ENCODE assay signal across 9 mouse cellular contexts in genomic region chr9:30922197-30922894, GRCm38 (mm10). TPM values are rescaled to one million over a fixed set of nuclear protein-coding genes. Genes with fewer than 3 reads are reported as not detected.
A peak's percentile ranks its signal among the peaks of the same experiment; 100 is the strongest.
DNase-seq lines count a peak whose midpoint lies in the region; ATAC-seq lines count a peak whose summit lies in the region.
"Had no signal": no experiment of that assay in that cellular context is flagged by ENCODE, and none has a peak within 500 bp of the region (broad histone marks: within the 10 kb centered on the region; RNA-seq: fewer than 3 reads in every experiment).

Adamts15 (minus strand) TSS chr9:30922452.

- peak within 1 kb of the TSS; percentile 35 for H3K9ac ChIP-seq in embryonic facial prominence, embryonic 15.5 days
- peak within 1 kb of the TSS; percentile 80 for H3K9ac ChIP-seq in heart, embryonic 12.5 days
- peak within 1 kb of the TSS; percentile 46 for H3K9ac ChIP-seq in kidney, embryonic 15.5 days
- peak within 1 kb of the TSS; percentile 43 for H3K9ac ChIP-seq in lung, embryonic 15.5 days

- H3K27ac ChIP-seq in embryonic facial prominence, embryonic 15.5 days (replicated peaks): peak within 1 kb of the TSS; percentile 55
- H3K27ac ChIP-seq in heart, embryonic 12.5 days (ENCODE audit: poor library complexity, severe bottlenecking): peak within 1 kb of the TSS; percentile 46
- no peak within 1 kb of the TSS for H3K27ac ChIP-seq in kidney, embryonic 15.5 days
- H3K27ac ChIP-seq in lung, embryonic 15.5 days: 0 out of 2 replicates have a peak within 1 kb of the TSS, but pooled peaks have one; percentile 7
- H3K27ac ChIP-seq: macrophage had no signal

- peak; percentile 46 to 53 for DNase-seq in right cerebral cortex, adult 2 months (ENCODE audit: low spot score in 2 of 2)
- no peak for DNase-seq in thymus, postnatal 4 days

- under 1% methylated on average over 47 of the region's 47 CpGs for whole genome bisulfite sequencing in embryonic facial prominence, embryonic 15.5 days
- WGBS in heart, embryonic 12.5 days: under 1% methylated on average over 46 of the region's 47 CpGs
- WGBS in kidney, embryonic 15.5 days: under 1% methylated on average over 47 of the region's 47 CpGs
- whole genome bisulfite sequencing in lung, embryonic 15.5 days: 1% methylated on average over 46 of the region's 47 CpGs

- H3K4me2 ChIP-seq in embryonic facial prominence, embryonic 15.5 days (replicated peaks): peak within 1 kb of the TSS; percentile 97
- peak within 1 kb of the TSS; percentile 96 for H3K4me2 ChIP-seq in heart, embryonic 12.5 days
- peak within 1 kb of the TSS; percentile 82 for H3K4me2 ChIP-seq in kidney, embryonic 15.5 days
- H3K4me2 ChIP-seq in lung, embryonic 15.5 days: peak within 1 kb of the TSS; percentile 89

- H3K4me3 ChIP-seq in megakaryocyte, embryonic 14.5 days (replicated peaks): peak within 1 kb of the TSS; percentile 0
- H3K4me3 ChIP-seq in embryonic facial prominence, embryonic 15.5 days (replicated peaks): peak within 1 kb of the TSS; percentile 58
- peak within 1 kb of the TSS; percentile 67 for H3K4me3 ChIP-seq in heart, embryonic 12.5 days
- H3K4me3 ChIP-seq in kidney, embryonic 15.5 days (replicated peaks): peak within 1 kb of the TSS; percentile 57
- H3K4me3 ChIP-seq in lung, embryonic 15.5 days: peak within 1 kb of the TSS; percentile 46

- H3K9me3 ChIP-seq in megakaryocyte, embryonic 14.5 days: no peaks in the 10 kb centered on the region
- no peaks in the 10 kb centered on the region for H3K9me3 ChIP-seq in embryonic facial prominence, embryonic 15.5 days (replicated peaks)
- no peaks in the 10 kb centered on the region for H3K9me3 ChIP-seq in heart, embryonic 12.5 days (replicated peaks)
- H3K9me3 ChIP-seq in kidney, embryonic 15.5 days (replicated peaks): no peaks in the 10 kb centered on the region
- no peaks in the 10 kb centered on the region for H3K9me3 ChIP-seq in lung, embryonic 15.5 days

- H3K36me3 ChIP-seq in megakaryocyte, embryonic 14.5 days (replicated peaks; ENCODE audit: low read length): no peaks in the 10 kb centered on the region
- no peaks in the 10 kb centered on the region for H3K36me3 ChIP-seq in embryonic facial prominence, embryonic 15.5 days
- no peaks in the 10 kb centered on the region for H3K36me3 ChIP-seq in heart, embryonic 12.5 days
- no peaks in the 10 kb centered on the region for H3K36me3 ChIP-seq in kidney, embryonic 15.5 days
- H3K36me3 ChIP-seq in lung, embryonic 15.5 days: no peaks in the 10 kb centered on the region

- no peak for ATAC-seq in megakaryocyte, adult 5-6 weeks (ENCODE audit: poor library complexity, severe bottlenecking)
- peak; percentile 81 for ATAC-seq in embryonic facial prominence, embryonic 15.5 days (ENCODE audit: insufficient number of reproducible peaks, low FRiP score, low TSS enrichment, low read depth)
- peak; percentile 82 for ATAC-seq in heart, embryonic 12.5 days (ENCODE audit: insufficient number of reproducible peaks, low FRiP score)
- peak; percentile 94 for ATAC-seq in kidney, embryonic 15.5 days (replicated peaks; ENCODE audit: low FRiP score)
- ATAC-seq in lung, embryonic 15.5 days (ENCODE audit: borderline replicate concordance, extremely low read depth, low FRiP score, low TSS enrichment): peak; percentile 88

- H3K27me3 ChIP-seq in megakaryocyte, embryonic 14.5 days (replicated peaks): peaks cover 46% of the 10 kb centered on the region
- peaks cover 16% of the 10 kb centered on the region for H3K27me3 ChIP-seq in embryonic facial prominence, embryonic 15.5 days
- peaks cover 10% of the 10 kb centered on the region for H3K27me3 ChIP-seq in heart, embryonic 12.5 days (replicated peaks)
- peaks cover 26% of the 10 kb centered on the region for H3K27me3 ChIP-seq in kidney, embryonic 15.5 days
- H3K27me3 ChIP-seq in lung, embryonic 15.5 days: peaks cover 49% of the 10 kb centered on the region

- peaks cover 7% of the 10 kb centered on the region; the same call in 1 of the 2 replicates for H3K4me1 ChIP-seq in megakaryocyte, embryonic 14.5 days
- peaks cover 33% of the 10 kb centered on the region for H3K4me1 ChIP-seq in embryonic facial prominence, embryonic 15.5 days
- peaks cover 27% of the 10 kb centered on the region for H3K4me1 ChIP-seq in heart, embryonic 12.5 days (replicated peaks)
- peaks cover 25% of the 10 kb centered on the region for H3K4me1 ChIP-seq in kidney, embryonic 15.5 days
- H3K4me1 ChIP-seq in lung, embryonic 15.5 days: peaks cover 29% of the 10 kb centered on the region

RNA-seq across cellular contexts. Expression of gene Adamts15, which starts in this region (rescaled TPM):
- 0.07 and 0.49 TPM in 2 replicates for polyA plus RNA-seq in megakaryocyte, embryonic 14.5 days (2012; ENCODE audit: insufficient read depth, low replicate concordance)
- total RNA-seq in megakaryocyte, adult 5-6 weeks (2015): 0.07 TPM in 1 of 2 replicates, not detected in the other
- total RNA-seq in megakaryocyte, adult 5-6 weeks (2017): 0.04 TPM in 2 replicates
- 13.5 and 15.1 TPM in 2 replicates for polyA plus RNA-seq in embryonic facial prominence, embryonic 15.5 days (2015; fragmentation: Nextera tagmentation; extraction: Ambion mirVana)
- 16.4 and 18.1 TPM in 2 replicates for polyA plus RNA-seq in heart, embryonic 12.5 days (2016; fragmentation: Nextera tagmentation; extraction: Ambion mirVana)
- polyA plus RNA-seq in kidney, embryonic 15.5 days (2015; fragmentation: Nextera tagmentation; extraction: Ambion mirVana): 6.8 and 8.0 TPM in 2 replicates
- 5.8 and 6.8 TPM in 2 replicates for polyA plus RNA-seq in lung, embryonic 15.5 days (2015; fragmentation: Nextera tagmentation; extraction: Ambion mirVana)

Comparison
In these comparisons a context has a peak if more than half of its experiments do, and no peak if none do; other contexts are left out.
1. H3K4me3 ChIP-seq: peak in every context shown above with its lines; median percentile 67 in heart, embryonic 12.5 days; 58 in embryonic facial prominence, embryonic 15.5 days; 57 in kidney, embryonic 15.5 days; 46 in lung, embryonic 15.5 days; 0 in megakaryocyte, embryonic 14.5 days.